Comparison of ENCODE assay signal across 8 mouse cellular contexts in the genomic region with DNA sequence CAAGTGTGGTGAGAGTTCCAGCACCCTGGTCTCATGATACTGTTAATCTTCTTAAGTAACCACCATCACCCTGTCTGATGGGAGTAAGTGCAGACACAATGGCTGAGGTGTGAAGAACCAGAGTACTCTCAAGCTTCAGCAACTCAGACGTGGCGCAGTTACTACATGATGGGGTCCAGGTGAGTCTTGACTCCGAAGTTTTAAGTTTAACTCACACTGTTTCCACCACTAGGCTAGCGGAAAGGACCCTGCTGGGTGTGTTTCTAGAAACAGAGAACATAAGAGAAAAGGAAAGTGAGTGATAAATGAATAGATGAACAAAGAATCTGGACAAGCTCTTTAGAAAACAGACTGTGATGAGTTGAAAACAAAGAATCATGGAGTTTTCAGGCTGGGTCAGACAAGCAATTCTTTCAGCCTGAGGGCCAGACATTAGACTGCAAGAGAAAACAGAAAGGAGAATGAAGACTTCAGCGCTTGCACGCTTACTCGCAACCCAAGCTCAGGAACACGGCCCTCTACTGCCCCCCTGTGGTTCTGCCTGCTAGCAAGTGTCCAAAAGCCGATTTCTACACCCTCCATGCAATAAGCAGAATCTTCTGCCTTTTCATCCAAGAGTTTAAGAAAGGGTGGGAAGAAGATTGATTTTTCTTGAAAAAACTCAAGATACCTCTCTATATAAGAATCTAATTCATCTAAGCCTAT.
DNase-seq lines count a peak whose midpoint lies in the region; ATAC-seq and TF ChIP-seq lines count a peak whose summit lies in the region.

No protein-coding gene starts in this region.

- H3K4me2 ChIP-seq in heart, postnatal 0 days (ENCODE audit: low read depth, low read length) = no peak overlapping the region

- H3K4me3 ChIP-seq in heart, postnatal 0 days (ENCODE audit: low read depth, low read length) = no peak overlapping the region
- no peak overlapping the region for H3K4me3 ChIP-seq in midbrain, embryonic 10.5 days

- H3K36me3 ChIP-seq in heart, postnatal 0 days (replicated peaks; ENCODE audit: control insufficient read depth, insufficient read depth, low read length) = no peaks in the 10 kb centered on the region
- no peaks in the 10 kb centered on the region for H3K36me3 ChIP-seq in midbrain, embryonic 10.5 days

- ATAC-seq in heart, postnatal 0 days (ENCODE audit: insufficient read depth, low read depth) = peak; percentile 39; the same call in 1 of the 2 replicates

- no peak for TF ChIP-seq EP300 in heart, postnatal 0 days (IDR thresholded peaks at IDR 0.05; ENCODE audit: low read depth)

- 0 out of 2 replicates have a peak, but pooled peaks cover 4% of the 10 kb centered on the region for H3K4me1 ChIP-seq in heart, postnatal 0 days (ENCODE audit: control insufficient read depth, insufficient read depth)
- no peaks in the 10 kb centered on the region for H3K4me1 ChIP-seq in midbrain, embryonic 10.5 days

- 0 out of 2 replicates have a peak, but pooled peaks cover 3% of the 10 kb centered on the region for H3K9me3 ChIP-seq in heart, postnatal 0 days (replicated peaks; ENCODE audit: control insufficient read depth, low read length)
- no peaks in the 10 kb centered on the region for H3K9me3 ChIP-seq in midbrain, embryonic 10.5 days (replicated peaks)

- DNase-seq in Muller cell, postnatal 12 days (ENCODE audit: inconsistent ontology term) = peak; percentile 73
- DNase-seq in adrenal gland, postnatal 36 days = peak; percentile 78 to 87
- DNase-seq in embryo, embryonic 9.5 days (ENCODE audit: extremely low spot score) = peak; percentile 73
- DNase-seq in heart, postnatal 0 days (ENCODE audit: low spot score) = peak; percentile 76
- peak; percentile 83 for DNase-seq in layer of hippocampus, adult 9-10 months (ENCODE audit: low spot score)
- DNase-seq in midbrain, embryonic 10.5 days (ENCODE audit: low spot score) = peak; percentile 79
- DNase-seq in right cerebral cortex, postnatal 36 days (ENCODE audit: low spot score in 2 of 2) = peak; percentile 76 to 81
- DNase-seq in spleen, adult 12 weeks (ENCODE audit: low spot score) = no peak

- no peaks in the 10 kb centered on the region for H3K27me3 ChIP-seq in heart, postnatal 0 days (ENCODE audit: control insufficient read depth, insufficient read depth, low read length)
- H3K27me3 ChIP-seq in midbrain, embryonic 10.5 days (ENCODE audit: low read depth, poor library complexity, severe bottlenecking) = no peaks in the 10 kb centered on the region

- WGBS in heart, postnatal 0 days = 29% methylated on average over 9 of the region's 9 CpGs
- 45% methylated on average over 9 of the region's 9 CpGs for WGBS in midbrain, embryonic 10.5 days

- H3K9ac ChIP-seq in heart, postnatal 0 days (replicated peaks; ENCODE audit: low read depth, low read length) = no peak overlapping the region

- TF ChIP-seq CTCF in heart, postnatal 0 days (IDR thresholded peaks at IDR 0.05; ENCODE audit: low read depth) = peak; percentile 81

- no peak overlapping the region for H3K27ac ChIP-seq in heart, postnatal 0 days (ENCODE audit: low read depth)
- no peak overlapping the region for H3K27ac ChIP-seq in midbrain, embryonic 10.5 days (replicated peaks)
